Mouse (Mus musculus): ENCODE measurements around the gene Gm28230.

The Gm28230 gene

GRCm38 (mm10) chr2:74722949-74723348 is 3.6 kb upstream of the Gm28230 start:
- DNase-seq (ENCODE audit: low spot score in 2 of 2): no peak

GRCm38 (mm10) chr2:74724244-74725015 is 2.1 kb upstream of the Gm28230 start:
- no peak for DNase-seq (ENCODE audit: low spot score in 2 of 2)

- no peak for DNase-seq (ENCODE audit: low spot score in 2 of 2)
These were observed 1.4 kb upstream of the Gm28230 start for GRCm38 (mm10) chr2:74725171-74725570.

- no peak for DNase-seq (ENCODE audit: low spot score in 2 of 2)
These were observed 578 bp downstream of the Gm28230 start for GRCm38 (mm10) chr2:74726973-74727639.

- no peak for DNase-seq (ENCODE audit: low spot score in 2 of 2)
These were observed 1.2 kb downstream of the Gm28230 start for GRCm38 (mm10) chr2:74727640-74728302.

- no peak for DNase-seq (ENCODE audit: low spot score in 2 of 2)
These were observed 1.8 kb downstream of the Gm28230 start for GRCm38 (mm10) chr2:74728303-74728680.

GRCm38 (mm10) chr2:74730331-74730730 is 3.8 kb downstream of the Gm28230 start:
- no peak for DNase-seq (ENCODE audit: low spot score in 2 of 2)

GRCm38 (mm10) chr2:74731055-74731454 is 4.5 kb downstream of the Gm28230 start:
- DNase-seq (ENCODE audit: low spot score in 2 of 2): no peak

GRCm38 (mm10) chr2:74731799-74732512 is 5.4 kb downstream of the Gm28230 start:
- no peak for DNase-seq (ENCODE audit: low spot score in 2 of 2)

- DNase-seq (ENCODE audit: low spot score in 2 of 2): no peak
These were observed 6.2 kb downstream of the Gm28230 start for GRCm38 (mm10) chr2:74732513-74733316.

GRCm38 (mm10) chr2:74733317-74733661 is 6.8 kb downstream of the Gm28230 start:
- no peak for DNase-seq (ENCODE audit: low spot score in 2 of 2)

- no peak for DNase-seq (ENCODE audit: low spot score in 2 of 2)
These were observed 7.2 kb downstream of the Gm28230 start for GRCm38 (mm10) chr2:74733765-74734164.

GRCm38 (mm10) chr2:74734451-74734850 is 7.9 kb downstream of the Gm28230 start:
- DNase-seq (ENCODE audit: low spot score in 2 of 2): no peak

- DNase-seq (ENCODE audit: low spot score in 2 of 2): no peak
These were observed 8.7 kb downstream of the Gm28230 start for GRCm38 (mm10) chr2:74734996-74735811.

GRCm38 (mm10) chr2:74735851-74736687 is 9.5 kb downstream of the Gm28230 start:
- no peak for DNase-seq (ENCODE audit: low spot score in 2 of 2)

GRCm38 (mm10) chr2:74736688-74737577 is 10.4 kb downstream of the Gm28230 start:
- no peak for DNase-seq (ENCODE audit: low spot score in 2 of 2)

- DNase-seq (ENCODE audit: low spot score in 2 of 2): no peak
These were observed 11.1 kb downstream of the Gm28230 start for GRCm38 (mm10) chr2:74737578-74738070.
